Mouse (Mus musculus) lung, postnatal 0 days (tissue): Measurements from ENCODE around the gene Slx4.

Experiments
- CTCF ChIP-seq: IDR thresholded peaks from 2 replicates; pipeline ENCODE4 v1.5.1; 2016; ENCODE audit warnings: antibody characterized with exemption, mild to moderate bottlenecking
- EP300 ChIP-seq: IDR thresholded peaks from 2 replicates; pipeline ENCODE4 v1.6.1; 2016; ENCODE audit warnings: antibody characterized with exemption, mild to moderate bottlenecking, control low read depth

DNA sequence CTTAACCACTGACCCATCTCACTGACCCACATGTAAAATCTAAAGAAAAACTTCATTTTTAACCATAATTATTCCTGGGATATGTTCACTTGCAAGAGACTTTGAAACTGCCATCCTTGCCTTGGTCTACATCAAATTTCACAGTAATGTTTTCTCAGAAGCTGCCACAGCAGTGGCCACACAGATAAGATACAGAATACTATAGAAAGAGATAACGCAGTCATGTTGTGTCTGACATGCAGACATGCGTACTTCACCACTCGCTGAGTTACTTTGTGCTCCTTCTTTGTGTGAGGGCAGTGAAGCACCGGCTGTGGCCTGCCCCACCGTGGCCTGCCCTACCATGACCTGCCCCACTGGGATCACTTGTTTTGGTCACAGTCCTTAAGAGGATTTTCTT lies 30.4 kb upstream of the Slx4 start:
- no peak for TF ChIP-seq CTCF
- no peak for TF ChIP-seq EP300
